Comparison of ENCODE assay signal across 18 mouse cellular contexts in genomic region chr10:95116579-95117011, GRCm38 (mm10).
DNase-seq lines count a peak whose midpoint lies in the region; ATAC-seq and TF ChIP-seq lines count a peak whose summit lies in the region.
"Had no signal": no experiment of that assay in that cellular context is flagged by ENCODE, and none has a peak within 500 bp of the region (broad histone marks: within the 10 kb centered on the region; RNA-seq: fewer than 3 reads in every experiment).

No protein-coding gene starts in this region.

- H3K27me3 ChIP-seq in limb, embryonic 12.5 days: no peaks in the 10 kb centered on the region; the same call in 1 of the 2 replicates
- no peaks in the 10 kb centered on the region for H3K27me3 ChIP-seq in limb, embryonic 10.5 days (ENCODE audit: low read depth, poor library complexity, severe bottlenecking)
- no peaks in the 10 kb centered on the region for H3K27me3 ChIP-seq in limb, embryonic 15.5 days
- H3K27me3 ChIP-seq: embryonic facial prominence, embryonic 15.5 days; hindbrain, embryonic 13.5 days; megakaryocyte, embryonic 14.5 days had no signal

- no peak for TF ChIP-seq POLR2A in brain, embryonic 14.5 days (IDR thresholded peaks at IDR 0.05; ENCODE audit: borderline replicate concordance, extremely low read depth, insufficient read depth, insufficient read length, poor library complexity, severe bottlenecking)

- 56% methylated on average over 3 of the region's 3 CpGs for WGBS in limb, embryonic 12.5 days
- WGBS in limb, embryonic 10.5 days: 66% methylated on average over 3 of the region's 3 CpGs
- 38% methylated on average over 3 of the region's 3 CpGs for WGBS in limb, embryonic 15.5 days

- H3K4me1 ChIP-seq in limb, embryonic 12.5 days (replicated peaks): peaks cover 41% of the 10 kb centered on the region
- H3K4me1 ChIP-seq in limb, embryonic 10.5 days: peaks cover 31% of the 10 kb centered on the region
- peaks cover 34% of the 10 kb centered on the region for H3K4me1 ChIP-seq in limb, embryonic 15.5 days
- H3K4me1 ChIP-seq: hindbrain, embryonic 13.5 days had no signal

- intact Hi-C loops in left cerebral cortex, adult 2 months (cut with DNase I): no loop called here

- no peaks in the 10 kb centered on the region for H3K36me3 ChIP-seq in limb, embryonic 12.5 days
- no peaks in the 10 kb centered on the region for H3K36me3 ChIP-seq in limb, embryonic 10.5 days
- H3K36me3 ChIP-seq in limb, embryonic 15.5 days: no peaks in the 10 kb centered on the region
- H3K36me3 ChIP-seq: embryonic facial prominence, embryonic 15.5 days; G1E; hindbrain, embryonic 13.5 days had no signal

- H3K9ac ChIP-seq in limb, embryonic 12.5 days (replicated peaks): no peak overlapping the region
- no peak overlapping the region for H3K9ac ChIP-seq in limb, embryonic 15.5 days
- H3K9ac ChIP-seq: embryonic facial prominence, embryonic 15.5 days; hindbrain, embryonic 13.5 days had no signal

- ATAC-seq in limb, embryonic 12.5 days (ENCODE audit: insufficient number of reproducible peaks, insufficient read depth, low FRiP score, low TSS enrichment, low read depth): no peak
- no peak for ATAC-seq in limb, embryonic 15.5 days (ENCODE audit: insufficient number of reproducible peaks, low FRiP score, low TSS enrichment, low read depth)
- ATAC-seq: midbrain, embryonic 16.5 days had no signal

- no peak overlapping the region for H3K4me2 ChIP-seq in limb, embryonic 12.5 days
- H3K4me2 ChIP-seq in limb, embryonic 15.5 days: no peak overlapping the region
- H3K4me2 ChIP-seq: embryonic facial prominence, embryonic 15.5 days; hindbrain, embryonic 13.5 days had no signal

- H3K27ac ChIP-seq in limb, embryonic 12.5 days: peak overlapping the region; percentile 41; the same call in 1 of the 2 replicates
- no peak overlapping the region for H3K27ac ChIP-seq in limb, embryonic 10.5 days
- peak overlapping the region; percentile 70 for H3K27ac ChIP-seq in limb, embryonic 15.5 days
- no peak overlapping the region for H3K27ac ChIP-seq in left cerebral cortex, adult 2 months
- H3K27ac ChIP-seq: embryonic facial prominence, embryonic 15.5 days; hindbrain, embryonic 13.5 days had no signal

- no peak for TF ChIP-seq CTCF in brain, embryonic 14.5 days (IDR thresholded peaks at IDR 0.05; ENCODE audit: borderline replicate concordance, extremely low read depth, insufficient read depth, insufficient read length)
- no peak for TF ChIP-seq CTCF in left cerebral cortex, adult 2 months (IDR thresholded peaks at IDR 0.05)

- peak; percentile 14 for DNase-seq in heart, adult 11 months
- no peak for DNase-seq in heart, adult 18-20 months
- no peak for DNase-seq in limb, embryonic 10.5 days (ENCODE audit: low spot score)
- peak; percentile 24 for DNase-seq in brain, embryonic 14.5 days (ENCODE audit: low read depth)
- no peak for DNase-seq in left cerebral cortex, adult 2 months (ENCODE audit: extremely low spot score in 1 of 2, low spot score in 2 of 2)
- DNase-seq in cerebellum, postnatal 25 days: no peak
- DNase-seq: adrenal gland, postnatal 10 days; cerebellum, adult 9-10 months; left cerebral cortex, postnatal 4 days; right cerebral cortex, postnatal 14 days; thymus, adult 18-20 months had no signal

- no peak overlapping the region for H3K4me3 ChIP-seq in limb, embryonic 12.5 days (replicated peaks)
- no peak overlapping the region for H3K4me3 ChIP-seq in limb, embryonic 10.5 days
- no peak overlapping the region for H3K4me3 ChIP-seq in limb, embryonic 15.5 days
- no peak overlapping the region for H3K4me3 ChIP-seq in left cerebral cortex, adult 2 months
- H3K4me3 ChIP-seq: embryonic facial prominence, embryonic 15.5 days; hindbrain, embryonic 13.5 days; megakaryocyte, embryonic 14.5 days had no signal

- H3K9me3 ChIP-seq in limb, embryonic 12.5 days: no peaks in the 10 kb centered on the region
- no peaks in the 10 kb centered on the region for H3K9me3 ChIP-seq in limb, embryonic 10.5 days (replicated peaks)
- no peaks in the 10 kb centered on the region for H3K9me3 ChIP-seq in limb, embryonic 15.5 days
- H3K9me3 ChIP-seq: embryonic facial prominence, embryonic 15.5 days; G1E; hindbrain, embryonic 13.5 days; megakaryocyte, embryonic 14.5 days had no signal

Comparison
In these comparisons a context has a peak if more than half of its experiments do, and no peak if none do; other contexts are left out.
1. DNase-seq: peak in heart, adult 11 months (single experiment) and brain, embryonic 14.5 days (single experiment); none in heart, adult 18-20 months (0 of 2), limb, embryonic 10.5 days (single experiment), left cerebral cortex, adult 2 months (0 of 2) and cerebellum, postnatal 25 days (0 of 2).
2. H3K27ac ChIP-seq: peak in limb, embryonic 12.5 days (single experiment) and limb, embryonic 15.5 days (single experiment); none in limb, embryonic 10.5 days (single experiment) and left cerebral cortex, adult 2 months (single experiment).